Mouse (Mus musculus) liver, embryonic 15.5 days (tissue): ENCODE results near the gene Zfp467. TPM values are rescaled to one million over a fixed set of nuclear protein-coding genes. Genes with fewer than 3 reads are reported as not detected.

ENCODE experiments used
- ATAC-seq: fragments of 200-750 bp; cut with Nextera tagmentation; 2 replicates; pipeline ENCODE4 v1.8.0; 2017; ENCODE audit warnings: moderate number of reproducible peaks, mild to moderate bottlenecking, moderate library complexity; ENCODE audit not compliant: insufficient read depth
- H3K27ac ChIP-seq: fragments of 300-500 bp; sonication (generic); replicated peaks from 2 replicates; pipeline ENCODE4 v1.5.1; 2015; ENCODE audit warnings: mild to moderate bottlenecking, inconsistent platforms
- H3K27me3 ChIP-seq: fragments of 300-500 bp; sonication (generic); 2 replicates; pipeline ENCODE4 v1.6.1; 2015; ENCODE audit warnings: mild to moderate bottlenecking, inconsistent platforms
- H3K36me3 ChIP-seq: fragments of 300-500 bp; sonication (generic); replicated peaks from 2 replicates; pipeline ENCODE4 v1.6.1; 2015; ENCODE audit warnings: moderate library complexity, mild to moderate bottlenecking, inconsistent platforms
- H3K4me1 ChIP-seq: fragments of 300-500 bp; sonication (generic); replicated peaks from 2 replicates; pipeline ENCODE4 v1.6.1; 2015; ENCODE audit warnings: inconsistent platforms
- H3K4me2 ChIP-seq: fragments of 300-500 bp; sonication (generic); 2 replicates; pipeline ENCODE4 v1.6.1; 2015; ENCODE audit warnings: moderate library complexity, mild to moderate bottlenecking, inconsistent platforms
- H3K4me3 ChIP-seq: fragments of 300-500 bp; sonication (generic); replicated peaks from 2 replicates; pipeline ENCODE4 v1.5.1; 2015; ENCODE audit warnings: mild to moderate bottlenecking, inconsistent platforms
- H3K9ac ChIP-seq: fragments of 300-500 bp; sonication (generic); 2 replicates; pipeline ENCODE4 v1.6.1; 2015; ENCODE audit warnings: moderate library complexity, mild to moderate bottlenecking, inconsistent platforms
- H3K9me3 ChIP-seq: fragments of 300-500 bp; sonication (generic); replicated peaks from 2 replicates; pipeline ENCODE4 v1.6.1; 2016; ENCODE audit warnings: inconsistent platforms
- WGBS: fragments of 180-500 bp; shearing (Covaris S2); methylation state at CpG from one replicate; pipeline ENCODE4 v1.1.7; 2015; ENCODE audit warnings: mixed read lengths; ENCODE audit not compliant: insufficient replicate concordance; 5-methylcytosine and 5-hydroxymethylcytosine counted together
- polyA plus RNA-seq: library from polyadenylated mRNA; unstranded; fragments of >200 nt; fragmentation: Nextera tagmentation; extraction: Ambion mirVana; gene quantifications from 2 replicates; pipeline ENCODE4 v1.2.1, GENCODE M21; 2015

Gene Zfp467
- polyA plus RNA-seq, 1 experiment from 2014 or later, result 2.7 TPM

GRCm38 (mm10) chr6:48409726-48410343 is 35.8 kb downstream of the Zfp467 start:
- WGBS, result 59% methylated on average over 4 of the region's 4 CpGs
- Histone ChIP-seq H3K9me3 (no peaks in the 10 kb centered on the region), H3K4me3 (no peak overlapping the region), H3K27ac (no peak overlapping the region), H3K9ac (no peak overlapping the region), H3K4me1 (no peaks in the 10 kb centered on the region), H3K4me2 (no peak overlapping the region), H3K36me3 (no peaks in the 10 kb centered on the region), H3K27me3 (no peaks in the 10 kb centered on the region)
- no peak for ATAC-seq

- Histone ChIP-seq H3K4me2 (no peak overlapping the region), H3K9ac (no peak overlapping the region), H3K27me3 (no peaks in the 10 kb centered on the region), H3K4me1 (no peaks in the 10 kb centered on the region), H3K27ac (no peak overlapping the region), H3K4me3 (no peak overlapping the region), H3K36me3 (0 out of 2 replicates have a peak, but pooled peaks cover 4% of the 10 kb centered on the region), H3K9me3 (no peaks in the 10 kb centered on the region)
- ATAC-seq, result no peak
- WGBS, result 61% methylated on average over 5 of the region's 5 CpGs
Observed at GRCm38 (mm10) chr6:48404071-48404470, 41.6 kb downstream of the Zfp467 start.

- Histone ChIP-seq H3K4me2 (no peak overlapping the region), H3K9ac (no peak overlapping the region), H3K9me3 (no peaks in the 10 kb centered on the region), H3K36me3 (0 out of 2 replicates have a peak, but pooled peaks cover 4% of the 10 kb centered on the region), H3K27me3 (no peaks in the 10 kb centered on the region), H3K27ac (no peak overlapping the region), H3K4me1 (peaks cover 11% of the 10 kb centered on the region), H3K4me3 (no peak overlapping the region)
- WGBS, result 81% methylated on average over 5 of the region's 5 CpGs
- ATAC-seq, result no peak
Observed at GRCm38 (mm10) chr6:48399906-48400305, 45.7 kb downstream of the Zfp467 start.

GRCm38 (mm10) chr6:48397336-48397735 is 48.3 kb downstream of the Zfp467 start:
- ATAC-seq, result no peak
- Histone ChIP-seq H3K36me3 (no peaks in the 10 kb centered on the region), H3K27me3 (no peaks in the 10 kb centered on the region), H3K9me3 (no peaks in the 10 kb centered on the region), H3K4me2 (no peak overlapping the region), H3K4me3 (no peak overlapping the region), H3K27ac (no peak overlapping the region), H3K4me1 (peaks cover 12% of the 10 kb centered on the region), H3K9ac (no peak overlapping the region)
- 56% methylated on average over 4 of the region's 4 CpGs for WGBS

- 88% methylated on average over 1 of the region's 1 CpGs for WGBS
- H3K4me2 ChIP-seq, result peak overlapping the region; percentile 88
- no peaks in the 10 kb centered on the region for H3K36me3 ChIP-seq
Observed at GRCm38 (mm10) chr6:48396686-48397085, 48.9 kb downstream of the Zfp467 start.

GRCm38 (mm10) chr6:48396008-48396595 is 49.5 kb downstream of the Zfp467 start:
- peak overlapping the region; percentile 68 for H3K4me3 ChIP-seq
- WGBS, result 28% methylated on average over 15 of the region's 15 CpGs
- H3K4me2 ChIP-seq, result peak overlapping the region; percentile 88
- no peaks in the 10 kb centered on the region for H3K9me3 ChIP-seq
- no peak overlapping the region for H3K27ac ChIP-seq
- peak overlapping the region; percentile 58 for H3K9ac ChIP-seq
- no peaks in the 10 kb centered on the region for H3K27me3 ChIP-seq
- no peaks in the 10 kb centered on the region for H3K36me3 ChIP-seq
- peaks cover 12% of the 10 kb centered on the region for H3K4me1 ChIP-seq
- no peak for ATAC-seq

More at GRCm38 (mm10) chr6:48396686-48397085, 48.9 kb downstream of the Zfp467 start:
- Histone ChIP-seq H3K27me3 (no peaks in the 10 kb centered on the region), H3K27ac (no peak overlapping the region), H3K4me3 (no peak overlapping the region), H3K4me1 (peaks cover 12% of the 10 kb centered on the region), H3K9me3 (no peaks in the 10 kb centered on the region), H3K9ac (no peak overlapping the region)
- ATAC-seq, result no peak

- Histone ChIP-seq H3K9me3 (no peaks in the 10 kb centered on the region), H3K36me3 (no peaks in the 10 kb centered on the region), H3K4me1 (peaks cover 12% of the 10 kb centered on the region), H3K27me3 (no peaks in the 10 kb centered on the region), H3K4me3 (peak within 1 kb of the TSS; percentile 68), H3K9ac (peak within 1 kb of the TSS; percentile 58), H3K27ac (no peak within 1 kb of the TSS), H3K4me2 (peak within 1 kb of the TSS; percentile 88)
- WGBS, result 2% methylated on average over 65 of the region's 65 CpGs
- peak; percentile 73 for ATAC-seq
Observed at GRCm38 (mm10) chr6:48395105-48396007, 50.3 kb downstream of the Zfp467 start, which contains the start of gene Krba1. Krba1 (plus strand) TSS chr6:48395586.

GRCm38 (mm10) chr6:48393811-48394210 is 51.8 kb downstream of the Zfp467 start:
- H3K9ac ChIP-seq, result no peak overlapping the region
- no peak for ATAC-seq
- no peak overlapping the region for H3K27ac ChIP-seq
- peaks cover 12% of the 10 kb centered on the region for H3K4me1 ChIP-seq
- H3K9me3 ChIP-seq, result no peaks in the 10 kb centered on the region
- H3K36me3 ChIP-seq, result no peaks in the 10 kb centered on the region
- H3K27me3 ChIP-seq, result no peaks in the 10 kb centered on the region
- H3K4me2 ChIP-seq, result no peak overlapping the region
- no peak overlapping the region for H3K4me3 ChIP-seq

- no peak for ATAC-seq
- H3K27ac ChIP-seq, result no peak overlapping the region
- H3K36me3 ChIP-seq, result no peaks in the 10 kb centered on the region
- 37% methylated on average over 3 of the region's 3 CpGs for WGBS
- no peak overlapping the region for H3K4me3 ChIP-seq
- no peaks in the 10 kb centered on the region for H3K27me3 ChIP-seq
- H3K4me1 ChIP-seq, result no peaks in the 10 kb centered on the region
- H3K4me2 ChIP-seq, result no peak overlapping the region
- no peaks in the 10 kb centered on the region for H3K9me3 ChIP-seq
- no peak overlapping the region for H3K9ac ChIP-seq
Observed at GRCm38 (mm10) chr6:48388221-48388620, 57.4 kb downstream of the Zfp467 start.
